Mouse (Mus musculus) left cerebral cortex, postnatal 4 days (tissue): ENCODE results near the gene Smn1. TPM values are rescaled to one million over a fixed set of nuclear protein-coding genes. Genes with fewer than 3 reads are reported as not detected.

Experiments
- total RNA-seq, 2 experiments: library from RNA; stranded (reverse); gene quantifications; 2 replicates each; pipeline ENCODE4 v1.2.3; 2021

Gene Smn1
- total RNA-seq, 2 experiments from 2014 or later, result 48.9 to 51.1 TPM

Other genes starting within 250 kb of the Smn1 start
- gene Cartpt, start 223.8 kb upstream of the Smn1 start, total RNA-seq, result 1 to 10 TPM; 5.9 to 7.4 TPM
- gene Mccc2, start 109.2 kb upstream of the Smn1 start, total RNA-seq, result 10 to 100 TPM; 29.1 to 34.0 TPM
- gene Bdp1, start 20.8 kb upstream of the Smn1 start, total RNA-seq, result 10 to 100 TPM; 46.0 to 46.1 TPM
- gene Serf1, start 16.8 kb upstream of the Smn1 start, total RNA-seq, result 100 to 1,000 TPM; 109 to 127 TPM
- under 1 TPM; 0.26 TPM for gene Naip2, start 77.2 kb downstream of the Smn1 start, total RNA-seq
- under 1 TPM; 0.12 to 0.24 TPM for gene Naip5, start 121.5 kb downstream of the Smn1 start, total RNA-seq
- under 1 TPM; 0.20 to 0.30 TPM for gene Naip6, start 192.8 kb downstream of the Smn1 start, total RNA-seq